In genomic region chr9:89979248-89979647, GRCm38 (mm10) we compare ENCODE assay signal across 21 mouse cellular contexts.
DNase-seq lines count a peak whose midpoint lies in the region; ATAC-seq and TF ChIP-seq lines count a peak whose summit lies in the region.
"Had no signal": no experiment of that assay in that cellular context is flagged by ENCODE, and none has a peak within 500 bp of the region (broad histone marks: within the 10 kb centered on the region; RNA-seq: fewer than 3 reads in every experiment).

No protein-coding gene starts in this region.

- no peak overlapping the region for H3K4me3 ChIP-seq in forebrain, postnatal 0 days (ENCODE audit: low read depth, low read length)
- no peak overlapping the region for H3K4me3 ChIP-seq in forebrain, embryonic 13.5 days
- H3K4me3 ChIP-seq in intestine, embryonic 16.5 days (ENCODE audit: low read length): no peak overlapping the region
- no peak overlapping the region for H3K4me3 ChIP-seq in midbrain, embryonic 15.5 days
- H3K4me3 ChIP-seq: embryonic facial prominence, embryonic 12.5 days; forebrain, embryonic 12.5 days; gastrocnemius, adult 2 months; heart, embryonic 12.5 days; neural tube, embryonic 13.5 days had no signal

- no peak overlapping the region for H3K9ac ChIP-seq in forebrain, postnatal 0 days
- H3K9ac ChIP-seq in forebrain, embryonic 13.5 days: no peak overlapping the region
- H3K9ac ChIP-seq in intestine, embryonic 16.5 days (ENCODE audit: low read depth, low read length): no peak overlapping the region
- no peak overlapping the region for H3K9ac ChIP-seq in midbrain, embryonic 15.5 days
- H3K9ac ChIP-seq: embryonic facial prominence, embryonic 12.5 days; forebrain, embryonic 12.5 days; heart, embryonic 12.5 days; neural tube, embryonic 13.5 days had no signal

- H3K4me1 ChIP-seq in forebrain, postnatal 0 days (ENCODE audit: insufficient read depth): no peaks in the 10 kb centered on the region
- peaks cover 3% of the 10 kb centered on the region; the same call in 1 of the 2 replicates for H3K4me1 ChIP-seq in forebrain, embryonic 13.5 days
- peaks cover 4% of the 10 kb centered on the region; the same call in 1 of the 2 replicates for H3K4me1 ChIP-seq in intestine, embryonic 16.5 days (ENCODE audit: control insufficient read depth, insufficient read depth, low read length)
- H3K4me1 ChIP-seq in midbrain, embryonic 15.5 days: no peaks in the 10 kb centered on the region
- H3K4me1 ChIP-seq: embryonic facial prominence, embryonic 12.5 days; forebrain, embryonic 12.5 days; heart, embryonic 12.5 days had no signal

- 32% methylated on average over 3 of the region's 3 CpGs for WGBS in forebrain, postnatal 0 days
- WGBS in forebrain, embryonic 13.5 days: 41% methylated on average over 3 of the region's 3 CpGs
- WGBS in intestine, embryonic 16.5 days: 7% methylated on average over 3 of the region's 3 CpGs
- WGBS in midbrain, embryonic 15.5 days: 40% methylated on average over 3 of the region's 3 CpGs

- H3K27me3 ChIP-seq in forebrain, postnatal 0 days (ENCODE audit: insufficient read depth, low read length): no peaks in the 10 kb centered on the region
- H3K27me3 ChIP-seq in forebrain, embryonic 13.5 days: no peaks in the 10 kb centered on the region
- H3K27me3 ChIP-seq in intestine, embryonic 16.5 days (replicated peaks; ENCODE audit: control insufficient read depth, insufficient read depth, low read length): no peaks in the 10 kb centered on the region
- H3K27me3 ChIP-seq in midbrain, embryonic 15.5 days (replicated peaks): no peaks in the 10 kb centered on the region
- H3K27me3 ChIP-seq: embryonic facial prominence, embryonic 12.5 days; heart, embryonic 12.5 days; neural tube, embryonic 13.5 days; Patski had no signal

- no peak overlapping the region for H3K4me2 ChIP-seq in forebrain, postnatal 0 days (ENCODE audit: low read depth)
- H3K4me2 ChIP-seq in forebrain, embryonic 13.5 days: no peak overlapping the region
- H3K4me2 ChIP-seq in intestine, embryonic 16.5 days (ENCODE audit: low read depth, low read length): no peak overlapping the region
- H3K4me2 ChIP-seq in midbrain, embryonic 15.5 days: no peak overlapping the region
- H3K4me2 ChIP-seq: embryonic facial prominence, embryonic 12.5 days; forebrain, embryonic 12.5 days; heart, embryonic 12.5 days; neural tube, embryonic 13.5 days had no signal

- H3K27ac ChIP-seq in forebrain, postnatal 0 days (ENCODE audit: low read depth, low read length): no peak overlapping the region
- no peak overlapping the region for H3K27ac ChIP-seq in forebrain, embryonic 13.5 days
- H3K27ac ChIP-seq in intestine, embryonic 16.5 days (ENCODE audit: low read length): no peak overlapping the region
- no peak overlapping the region for H3K27ac ChIP-seq in midbrain, embryonic 15.5 days
- H3K27ac ChIP-seq: embryonic facial prominence, embryonic 12.5 days; forebrain, embryonic 12.5 days; gastrocnemius, adult 2 months; kidney, postnatal 0 days; neural tube, embryonic 13.5 days had no signal

- H3K36me3 ChIP-seq in forebrain, postnatal 0 days (ENCODE audit: insufficient read depth): no peaks in the 10 kb centered on the region
- no peaks in the 10 kb centered on the region for H3K36me3 ChIP-seq in forebrain, embryonic 13.5 days (ENCODE audit: poor library complexity, severe bottlenecking)
- H3K36me3 ChIP-seq in intestine, embryonic 16.5 days (ENCODE audit: control insufficient read depth, insufficient read depth, low read length): no peaks in the 10 kb centered on the region
- H3K36me3 ChIP-seq in midbrain, embryonic 15.5 days (replicated peaks): no peaks in the 10 kb centered on the region
- H3K36me3 ChIP-seq: embryonic facial prominence, embryonic 12.5 days; forebrain, embryonic 12.5 days; heart, embryonic 12.5 days; neural tube, embryonic 13.5 days had no signal

- no peak for TF ChIP-seq CTCF in forebrain, postnatal 0 days (IDR thresholded peaks at IDR 0.05; ENCODE audit: low read depth)

- ATAC-seq in forebrain, postnatal 0 days: no peak
- ATAC-seq in forebrain, embryonic 13.5 days: no peak
- ATAC-seq in intestine, embryonic 16.5 days: peak; percentile 58; the same call in 1 of the 2 replicates
- no peak for ATAC-seq in midbrain, embryonic 15.5 days (replicated peaks)
- ATAC-seq: Patski had no signal

- DNase-seq in forebrain, postnatal 0 days: peak; percentile 26
- DNase-seq in NIH3T3 (ENCODE audit: low read depth): peak; percentile 78
- peak; percentile 62 for DNase-seq in lung, postnatal 25 days (ENCODE audit: low spot score)
- DNase-seq in gastrocnemius, adult 8-10 months (ENCODE audit: low spot score in 2 of 2): no peak
- DNase-seq in layer of hippocampus, adult 11-12 months (ENCODE audit: low spot score): no peak
- DNase-seq: cerebellum, adult 11-12 months; cerebellum, postnatal 36 days; gastrocnemius, adult 2 months; heart, postnatal 4 days; layer of hippocampus, adult 9-11 months; liver; thymus, adult 2 months had no signal

- no peaks in the 10 kb centered on the region for H3K9me3 ChIP-seq in forebrain, postnatal 0 days (ENCODE audit: low read length)
- H3K9me3 ChIP-seq in forebrain, embryonic 13.5 days (replicated peaks): no peaks in the 10 kb centered on the region
- no peaks in the 10 kb centered on the region; the same call in 1 of the 2 replicates for H3K9me3 ChIP-seq in intestine, embryonic 16.5 days (ENCODE audit: control insufficient read depth, low read length)
- no peaks in the 10 kb centered on the region for H3K9me3 ChIP-seq in midbrain, embryonic 15.5 days
- H3K9me3 ChIP-seq: embryonic facial prominence, embryonic 12.5 days; forebrain, embryonic 12.5 days; heart, embryonic 12.5 days; neural tube, embryonic 13.5 days had no signal

Comparison
In these comparisons a context has a peak if more than half of its experiments do, and no peak if none do; other contexts are left out.
1. DNase-seq: peak in forebrain, postnatal 0 days (single experiment), NIH3T3 (single experiment) and lung, postnatal 25 days (single experiment); none in gastrocnemius, adult 8-10 months (0 of 2) and layer of hippocampus, adult 11-12 months (single experiment).